Mouse (Mus musculus) spleen, postnatal 36 days (tissue): Measurements from ENCODE around the gene Bahd1.

Experiments used
- DNase-seq, 2 experiments: peaks; one replicate each; pipeline ENCODE4 v3.0.0; 2022; ENCODE audit warnings: low spot score in 2 of 2, mixed read lengths in 1 of 2

Bahd1 gene

DNA sequence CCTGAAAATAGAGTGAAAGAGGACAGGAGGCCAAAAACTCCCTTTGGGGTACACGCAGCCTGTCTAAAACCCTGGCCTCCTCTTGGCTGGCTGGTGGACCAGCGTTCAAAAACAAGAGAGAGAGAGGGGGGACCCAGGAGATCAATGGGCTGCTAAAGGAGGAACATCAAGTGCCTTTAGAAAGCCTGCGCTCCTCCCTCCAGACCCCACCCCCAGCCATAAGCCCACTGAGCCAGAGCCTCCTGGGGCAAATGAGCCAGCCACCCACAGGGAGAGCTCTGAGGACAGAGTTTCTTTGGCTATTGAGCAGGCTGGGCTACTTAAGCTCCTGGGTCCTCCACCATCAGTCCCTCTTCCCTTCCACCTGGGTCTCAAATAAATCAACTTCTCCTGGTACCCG is 1.4 kb upstream of the Bahd1 start:
- DNase-seq = no peak

DNA sequence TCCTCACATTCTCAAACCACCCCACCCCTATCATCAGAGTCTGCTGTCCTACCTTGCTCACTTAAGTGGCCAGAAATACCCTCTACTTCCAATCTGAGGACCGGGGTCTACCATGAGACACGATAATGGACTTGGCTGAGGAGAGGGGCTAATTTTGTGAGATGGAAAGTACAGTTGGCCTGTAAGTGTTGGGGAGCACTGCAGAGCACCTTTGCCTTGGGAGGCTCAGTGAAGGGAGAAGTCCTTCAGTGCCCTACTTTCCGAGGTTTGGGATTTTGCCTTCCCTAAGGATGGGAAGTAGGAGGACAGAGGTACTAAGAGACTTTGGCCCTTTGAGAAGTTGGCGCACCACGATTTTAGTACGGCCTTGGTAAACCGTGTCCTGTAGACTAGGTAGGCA is 871 bp upstream of the Bahd1 start:
- DNase-seq = no peak

DNA sequence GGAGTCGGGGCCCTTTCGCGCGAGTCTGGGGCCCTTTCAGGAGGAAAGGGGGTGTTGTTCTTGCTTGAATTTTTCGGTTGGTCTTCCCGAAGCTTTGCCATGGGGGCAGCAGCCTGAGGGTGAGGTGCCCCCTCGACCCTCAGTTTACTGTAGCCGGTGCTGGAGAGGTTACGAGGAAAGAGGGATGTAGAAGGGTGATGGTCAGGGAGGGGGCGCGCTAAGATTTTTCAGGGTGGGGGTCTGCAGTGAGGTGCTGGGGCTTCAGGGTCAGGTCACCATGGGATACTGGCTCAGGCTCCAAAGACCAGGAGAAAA is 606 bp downstream of the Bahd1 start:
- no peak for DNase-seq

DNA sequence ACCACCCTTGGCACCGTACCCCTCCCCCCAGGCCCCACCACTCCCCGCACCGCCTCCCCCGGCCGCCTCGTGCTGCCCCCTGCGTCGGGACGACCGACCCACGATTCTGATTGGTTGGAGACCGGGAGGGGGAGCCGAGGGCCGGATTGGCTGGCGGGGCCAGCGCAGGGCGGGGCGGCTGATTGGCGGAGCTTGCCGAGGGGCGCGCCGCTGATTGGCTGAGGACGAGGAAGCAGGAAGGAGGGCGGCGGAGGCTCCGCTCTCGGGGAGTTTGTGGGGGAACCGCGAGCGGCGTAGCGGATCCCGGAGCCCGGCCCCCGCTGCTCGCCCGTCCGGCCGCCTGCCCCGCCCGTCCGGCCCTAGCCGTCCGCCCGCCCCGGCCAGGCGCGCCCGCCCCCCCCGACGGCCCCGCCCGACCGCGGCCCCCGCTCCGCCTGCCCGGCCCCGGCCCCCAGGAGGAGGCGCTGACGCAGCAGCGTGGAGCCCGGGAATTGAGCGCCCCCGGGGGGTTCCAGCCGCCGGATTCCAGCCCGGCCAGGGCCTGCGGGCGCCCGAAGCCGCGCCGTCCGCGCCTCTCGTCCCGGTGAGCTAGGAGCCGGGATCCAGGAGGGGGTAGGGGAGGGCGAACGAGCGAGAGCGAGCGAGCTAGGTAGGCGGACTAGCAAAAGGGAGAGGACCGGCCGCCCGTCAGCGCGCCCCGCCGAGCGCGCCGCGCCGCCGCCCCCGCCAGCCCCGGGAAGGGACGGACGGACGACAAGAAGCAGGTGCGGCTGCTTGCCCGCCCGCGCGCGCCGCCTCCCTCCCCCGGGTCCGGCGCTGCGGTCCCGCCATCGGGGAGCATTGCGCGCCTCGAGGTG is 1.2 kb downstream of the Bahd1 start:
- DNase-seq = peak; percentile 97 to 98

DNA sequence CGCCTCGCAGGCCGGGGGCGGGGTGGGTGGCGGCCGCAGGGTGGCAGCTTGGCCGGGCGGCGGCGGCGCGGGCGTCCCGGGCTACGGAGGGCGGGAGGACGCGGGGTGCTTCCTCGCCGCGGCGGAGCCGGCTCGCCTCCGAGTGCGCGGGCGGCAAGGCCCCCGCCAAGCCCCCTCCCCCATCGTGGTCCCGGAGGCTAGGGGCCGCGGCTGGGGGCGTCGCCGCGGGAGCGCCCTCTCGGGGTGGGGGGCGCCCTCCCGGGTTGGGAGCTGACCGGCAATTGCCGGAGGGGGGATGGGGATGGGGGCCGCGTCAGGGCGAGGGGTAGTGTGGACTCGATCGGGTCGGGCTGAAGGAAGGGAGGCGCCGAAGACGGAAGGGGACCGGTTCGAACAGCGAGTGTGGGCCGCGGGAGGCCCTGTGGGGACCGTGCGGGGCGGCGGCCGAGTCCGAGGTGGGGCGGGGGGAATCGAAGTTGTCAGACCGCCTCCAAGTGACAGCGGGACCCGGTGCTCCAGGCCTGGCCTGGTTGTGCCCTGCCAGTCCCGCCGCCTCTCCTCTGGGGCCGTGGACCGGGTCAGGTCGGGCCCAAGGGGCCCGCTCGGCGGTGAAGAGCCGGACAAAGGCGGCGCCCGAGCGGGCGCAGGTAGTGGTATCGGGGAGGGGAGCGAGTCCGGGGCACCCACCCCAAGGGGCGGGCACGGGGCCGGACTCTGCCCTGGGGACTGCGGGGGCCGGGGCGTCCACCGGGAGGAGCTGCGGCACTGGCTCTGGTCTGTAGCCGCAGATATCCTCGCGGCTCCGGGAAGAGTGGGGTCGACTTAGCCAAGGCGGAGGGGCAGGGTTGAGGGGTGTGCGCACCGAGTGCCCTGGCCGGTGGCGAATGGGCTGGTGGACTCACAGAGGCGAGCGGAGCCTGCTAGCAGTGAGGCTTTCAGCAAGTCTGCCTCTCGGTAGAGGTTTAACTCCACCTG is 2.2 kb downstream of the Bahd1 start:
- DNase-seq = peak; percentile 31 to 39

DNA sequence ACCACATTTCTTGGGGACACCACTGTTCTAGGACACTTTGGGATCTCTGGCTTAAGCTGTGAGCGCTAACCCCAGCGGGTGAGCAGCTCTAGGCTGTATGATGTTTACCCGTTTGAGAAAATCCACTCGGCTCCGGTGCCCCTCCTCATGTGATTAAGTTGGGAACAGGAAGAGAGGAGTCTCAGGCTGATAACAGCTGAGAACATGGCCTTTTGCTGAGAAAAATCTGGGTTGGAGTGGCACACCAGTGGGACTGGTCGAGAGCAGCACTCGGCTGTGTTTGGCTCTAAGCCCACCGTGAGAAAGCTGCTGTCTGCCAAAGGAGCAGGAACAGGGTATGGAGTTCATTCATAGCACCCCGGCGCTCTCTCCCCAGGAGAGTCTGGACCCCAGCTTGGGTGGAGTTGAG is 3.2 kb downstream of the Bahd1 start:
- no peak for DNase-seq

DNA sequence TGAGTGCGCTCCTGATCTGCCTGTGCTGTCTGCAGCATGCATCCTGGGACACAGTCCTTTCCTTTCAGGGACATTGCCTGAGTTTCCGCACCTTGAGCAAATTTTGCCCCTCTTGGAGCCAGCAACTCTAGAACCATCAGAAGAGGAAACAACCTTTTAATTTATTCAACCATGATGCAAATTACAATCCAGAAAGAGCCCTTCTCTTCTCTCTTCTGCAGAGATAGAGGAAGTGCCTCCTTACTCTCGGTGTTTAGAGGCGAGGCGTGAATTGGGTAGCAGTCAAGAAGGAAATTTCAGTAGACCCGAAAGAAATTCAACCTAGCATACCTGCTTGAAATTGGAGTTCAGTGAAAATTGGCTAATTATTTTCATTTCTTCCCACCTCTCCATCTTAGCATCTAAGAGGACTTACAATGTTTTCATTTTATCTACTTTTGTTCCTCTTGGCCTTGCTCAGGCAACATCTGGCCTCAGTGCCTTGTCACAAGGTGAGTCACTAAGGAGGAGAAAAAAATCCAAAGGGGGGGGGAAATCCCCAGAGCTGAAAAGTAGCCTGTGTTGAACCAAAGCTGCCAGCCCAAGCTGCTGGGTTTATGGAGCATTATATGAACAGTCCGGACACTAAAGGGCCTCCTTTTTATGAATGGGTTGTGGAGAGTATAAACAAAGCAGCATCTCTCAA is 5.4 kb downstream of the Bahd1 start:
- DNase-seq = peak; percentile 52 to 56

DNA sequence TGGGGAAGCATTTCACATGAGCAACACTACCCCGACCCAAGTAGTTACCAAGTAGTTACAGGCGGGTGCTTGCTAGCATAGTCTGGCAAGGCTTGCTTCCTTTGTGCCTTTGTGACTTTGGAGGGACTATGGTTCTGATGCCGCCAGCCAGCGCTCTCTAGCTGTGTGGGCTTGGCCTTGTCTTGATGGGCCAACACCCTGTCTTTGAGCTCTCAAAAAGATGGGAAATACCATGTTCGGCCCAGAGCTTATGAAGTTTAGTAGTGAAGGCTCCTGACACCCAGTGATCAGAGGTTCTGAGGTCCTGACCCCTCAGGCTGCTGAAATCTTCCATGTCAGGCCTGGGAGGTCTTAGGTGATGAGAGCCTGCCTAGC is 5.9 kb downstream of the Bahd1 start:
- peak in 1 of 2 experiments; percentile 22 for DNase-seq

DNA sequence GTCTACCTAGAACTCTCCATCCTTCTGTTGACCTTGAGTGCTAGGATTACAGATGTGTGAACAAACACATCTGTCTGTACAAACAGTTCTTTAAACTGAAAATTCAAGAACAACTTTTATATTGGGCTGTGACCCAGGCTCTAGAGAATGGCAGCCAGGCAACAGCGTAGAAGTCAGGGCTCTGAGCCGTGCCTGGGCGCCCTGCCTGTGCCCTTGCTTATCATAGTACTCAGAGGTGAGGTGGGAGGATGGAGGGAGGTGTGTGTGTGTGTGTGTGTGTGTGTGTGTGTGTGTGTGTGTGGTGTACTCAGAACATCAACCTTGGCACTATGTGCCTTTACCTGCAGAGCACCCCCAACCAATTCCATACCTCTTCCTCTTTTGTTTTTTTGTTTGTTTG is 7.6 kb downstream of the Bahd1 start:
- DNase-seq = no peak

DNA sequence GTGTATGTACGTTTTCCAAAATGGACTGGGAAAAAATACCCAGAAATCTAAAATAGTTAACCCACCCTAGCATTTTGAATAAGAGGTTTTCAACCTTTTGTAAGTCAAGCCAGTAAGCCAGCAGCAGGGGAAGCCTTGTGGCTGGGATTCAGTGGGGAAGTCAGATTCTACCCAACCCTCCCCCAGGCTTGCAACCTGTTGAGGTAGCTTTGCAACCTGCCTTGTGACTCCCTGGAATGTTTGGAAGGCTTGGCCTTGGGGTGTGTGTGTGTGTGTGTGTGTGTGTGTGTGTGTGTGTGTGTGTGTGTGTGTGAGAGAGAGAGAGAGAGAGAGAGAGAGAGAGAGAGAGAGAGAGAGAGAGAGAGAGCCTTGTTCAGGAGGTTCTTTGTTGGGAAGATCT is 9.0 kb downstream of the Bahd1 start:
- DNase-seq = no peak

DNA sequence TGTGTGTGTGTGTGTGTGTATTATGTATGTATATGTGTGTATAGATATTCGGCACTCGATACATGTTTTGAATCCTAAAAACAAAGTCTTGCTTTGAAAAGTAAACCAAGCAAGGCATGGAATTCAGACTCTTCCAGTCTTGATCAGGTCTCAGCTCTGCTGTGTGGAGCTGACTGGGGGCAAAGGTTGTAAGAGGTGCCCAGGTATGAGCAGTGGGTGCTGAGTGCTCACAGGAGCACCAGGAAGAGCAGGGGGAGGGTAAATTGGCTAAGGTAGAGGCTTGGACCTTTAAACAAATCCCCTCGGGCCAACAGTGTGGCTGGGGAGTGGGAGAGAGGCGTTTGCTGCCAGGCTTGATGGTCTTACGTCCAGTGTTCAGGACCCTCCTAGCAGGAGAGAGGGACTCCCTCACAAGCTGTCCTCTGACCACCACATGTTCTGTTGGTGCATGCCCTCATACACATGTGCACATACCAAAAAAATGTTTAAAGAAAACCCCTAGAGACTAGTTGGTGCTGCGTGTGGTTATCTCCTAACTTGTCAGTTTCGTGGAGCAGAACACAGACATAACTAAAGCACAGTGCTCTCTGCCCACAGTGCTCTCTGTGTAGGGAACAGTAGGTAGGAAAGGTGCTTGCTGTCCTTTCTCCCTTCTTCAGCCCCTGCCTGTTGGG is 10.6 kb downstream of the Bahd1 start:
- no peak for DNase-seq

DNA sequence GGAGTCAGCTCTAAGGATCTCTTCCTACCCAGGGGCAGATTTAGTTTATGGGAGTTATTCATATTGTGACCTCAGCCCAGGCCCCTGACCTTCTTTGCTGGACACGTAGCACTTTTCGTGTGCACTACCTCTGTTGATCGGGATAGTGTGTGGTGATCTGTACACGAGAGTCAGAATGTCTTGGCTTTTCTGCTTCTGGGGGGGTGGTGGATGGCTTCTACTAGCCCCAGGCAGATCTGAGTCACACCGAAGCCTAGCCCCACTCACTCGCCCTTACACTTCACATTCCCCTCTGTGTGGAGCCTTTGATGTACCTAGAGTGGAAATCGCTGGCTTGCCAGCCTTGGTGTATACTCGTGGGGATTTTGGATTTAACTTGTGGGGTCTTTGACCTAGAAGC is 12.5 kb downstream of the Bahd1 start:
- DNase-seq = no peak

DNA sequence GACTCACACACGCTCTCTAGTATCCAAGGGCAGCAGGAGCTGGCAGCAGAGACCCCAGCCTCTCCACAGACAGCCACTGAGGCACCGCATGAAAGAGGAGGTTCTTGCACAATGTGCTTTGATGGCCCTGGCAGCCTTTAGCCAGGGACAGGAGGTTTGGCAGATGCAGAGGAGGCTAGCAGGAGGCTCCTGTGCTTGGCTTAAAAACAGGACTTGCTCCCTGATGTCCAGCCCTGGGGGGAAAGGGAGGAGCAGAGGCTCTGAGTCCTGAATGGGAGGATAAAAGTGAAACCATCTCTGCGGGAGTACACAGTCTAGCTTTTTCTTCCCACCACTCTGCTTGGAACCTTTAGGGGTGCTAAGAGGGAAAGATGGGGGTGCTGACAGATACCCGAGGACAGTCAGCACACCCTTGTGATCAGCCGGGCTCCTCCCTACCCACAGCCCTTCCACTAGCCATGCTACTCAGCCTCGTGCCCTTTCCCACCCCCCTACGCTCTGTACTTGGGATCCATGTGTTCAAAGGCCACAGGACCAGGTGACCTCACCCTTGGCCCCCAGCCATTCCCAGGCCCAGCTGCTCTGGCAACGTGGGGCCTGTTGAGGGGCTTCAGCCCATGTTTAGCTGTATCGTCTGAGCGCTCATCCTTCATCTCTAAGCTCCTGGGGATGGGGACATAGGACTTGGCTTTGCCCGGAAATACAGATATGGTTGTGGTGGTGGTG is 13.5 kb downstream of the Bahd1 start:
- DNase-seq = no peak

DNA sequence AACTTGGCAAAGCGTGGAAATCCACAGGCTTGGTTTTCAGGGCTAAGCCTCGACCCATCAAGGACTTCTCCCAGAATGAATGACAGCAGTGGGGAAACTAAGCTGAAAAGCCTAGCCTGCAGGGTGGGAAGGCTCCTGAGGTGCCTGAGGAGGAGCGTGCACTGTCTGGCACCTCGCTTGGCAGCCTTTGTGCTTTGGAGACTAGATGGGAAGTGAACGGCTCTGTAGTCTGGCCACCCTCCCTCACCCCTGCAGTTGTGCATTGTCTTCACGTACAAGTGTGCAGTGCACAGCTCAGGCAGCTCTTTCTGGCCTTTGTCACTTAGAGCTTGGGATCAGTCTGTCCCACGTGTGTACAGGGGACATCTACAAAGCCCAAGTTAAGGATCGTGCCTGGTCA is 14.5 kb downstream of the Bahd1 start:
- no peak for DNase-seq

DNA sequence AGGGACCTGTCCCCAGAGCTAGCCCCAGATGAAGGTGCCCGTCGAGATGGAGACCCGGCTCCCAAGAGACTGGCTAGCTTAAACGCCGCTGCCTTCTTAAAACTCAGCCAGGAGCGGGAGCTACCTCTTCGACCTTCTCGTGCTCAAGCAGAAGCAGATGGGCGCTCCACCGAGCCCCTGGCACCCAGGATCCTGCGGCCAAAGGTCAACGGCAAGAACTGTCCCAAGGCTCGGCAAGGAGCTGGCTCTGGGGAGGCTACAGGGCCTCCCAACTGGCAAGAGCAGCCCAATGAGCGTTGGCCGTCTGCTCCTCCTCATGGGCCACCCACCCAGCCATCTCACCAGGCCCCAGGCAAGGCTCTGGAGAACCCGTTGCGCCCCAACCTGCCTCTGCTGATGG is 16.3 kb downstream of the Bahd1 start:
- DNase-seq = no peak

DNA sequence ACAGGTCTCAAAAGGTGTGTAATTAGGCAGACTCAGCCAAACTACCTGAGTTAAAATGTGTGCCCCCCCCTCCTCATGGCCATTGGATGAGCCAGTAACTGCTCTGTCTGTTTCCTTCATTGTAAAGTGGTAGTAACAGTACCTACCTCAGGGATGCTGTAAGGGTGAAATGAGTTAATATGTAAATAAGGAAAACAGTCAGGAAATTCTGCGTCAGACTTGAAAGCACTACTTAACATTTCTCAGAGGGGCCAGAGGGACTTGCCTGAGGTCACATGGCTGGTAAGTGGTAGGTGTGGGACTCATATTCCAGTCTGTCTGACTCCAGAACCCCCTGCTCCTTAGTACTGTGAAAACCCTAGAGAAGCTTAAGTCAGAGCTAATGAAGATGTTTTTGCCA is 18.4 kb downstream of the Bahd1 start:
- no peak for DNase-seq

DNA sequence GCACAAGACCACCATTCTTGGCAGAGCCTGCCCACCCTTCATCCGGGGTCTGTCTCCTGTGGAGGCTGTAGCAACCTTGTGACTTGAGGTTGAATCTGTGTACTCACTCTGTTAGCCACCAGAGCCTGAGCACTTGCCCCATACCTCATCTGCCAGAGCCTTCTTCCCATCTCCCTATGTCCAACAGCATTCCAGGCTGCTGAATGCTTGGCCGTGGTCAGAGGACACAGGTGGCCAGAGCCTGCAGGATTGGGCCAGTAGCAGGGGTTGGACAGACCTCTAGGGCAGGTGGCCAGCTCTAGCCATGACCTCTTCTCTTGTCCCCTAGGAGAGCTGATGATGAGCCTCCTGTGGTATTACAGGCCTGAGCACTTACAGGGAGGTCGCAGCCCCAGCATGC is 20.3 kb downstream of the Bahd1 start:
- DNase-seq = no peak

DNA sequence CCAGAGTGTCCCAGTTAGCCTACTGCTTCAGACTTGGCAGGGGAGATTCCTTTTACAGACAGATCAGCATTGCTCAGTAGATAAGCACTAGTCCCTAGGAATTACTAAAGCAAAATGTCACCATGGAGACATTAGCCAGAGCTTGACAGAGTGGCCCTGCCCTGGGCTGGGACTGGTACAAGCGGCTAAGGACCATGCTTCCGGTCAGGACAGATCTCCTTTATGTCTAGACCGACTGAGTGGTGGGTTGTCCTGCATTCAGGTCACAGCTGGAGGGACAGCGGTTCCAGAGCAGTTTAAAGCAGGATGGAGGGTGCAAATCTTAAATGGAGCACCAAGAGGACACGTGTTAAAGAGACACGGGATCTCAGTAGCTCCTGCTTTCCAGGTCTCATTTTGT is 25.8 kb downstream of the Bahd1 start:
- no peak for DNase-seq

DNA sequence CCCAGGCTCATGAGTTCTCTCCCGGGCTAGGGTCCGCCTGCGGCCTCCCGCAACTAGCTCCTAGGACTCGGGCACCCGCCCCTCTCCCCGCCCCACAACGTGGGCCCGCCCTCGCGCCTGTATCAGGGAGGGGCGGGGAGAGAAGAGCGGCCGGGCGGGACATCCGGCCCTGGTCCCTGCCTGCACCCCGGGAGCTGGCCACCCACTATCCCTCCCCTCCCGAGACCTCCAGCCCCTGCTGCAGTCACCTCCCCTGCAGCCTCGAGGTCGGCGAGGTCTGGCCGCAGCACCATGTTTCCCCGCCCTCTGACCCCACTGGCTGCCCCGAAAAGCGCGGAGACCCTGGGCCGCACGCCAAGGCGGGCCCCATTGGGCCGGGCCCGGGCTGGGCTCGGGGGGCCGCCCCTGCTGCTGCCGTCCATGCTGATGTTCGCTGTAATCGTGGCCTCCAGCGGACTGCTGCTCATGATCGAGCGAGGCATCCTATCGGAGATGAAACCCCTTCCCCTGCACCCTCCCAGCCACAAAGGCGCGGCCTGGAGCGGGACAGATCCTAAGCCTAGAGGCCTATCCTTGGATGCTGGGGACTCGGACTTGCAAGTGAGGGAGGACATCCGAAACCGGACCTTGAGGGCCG is 26.3 kb downstream of the Bahd1 start, which contains the start of gene Chst14:
Chst14 (plus strand) TSS at position 136 of the 637 bp plus-strand sequence.
- peak; percentile 79 for DNase-seq

DNA sequence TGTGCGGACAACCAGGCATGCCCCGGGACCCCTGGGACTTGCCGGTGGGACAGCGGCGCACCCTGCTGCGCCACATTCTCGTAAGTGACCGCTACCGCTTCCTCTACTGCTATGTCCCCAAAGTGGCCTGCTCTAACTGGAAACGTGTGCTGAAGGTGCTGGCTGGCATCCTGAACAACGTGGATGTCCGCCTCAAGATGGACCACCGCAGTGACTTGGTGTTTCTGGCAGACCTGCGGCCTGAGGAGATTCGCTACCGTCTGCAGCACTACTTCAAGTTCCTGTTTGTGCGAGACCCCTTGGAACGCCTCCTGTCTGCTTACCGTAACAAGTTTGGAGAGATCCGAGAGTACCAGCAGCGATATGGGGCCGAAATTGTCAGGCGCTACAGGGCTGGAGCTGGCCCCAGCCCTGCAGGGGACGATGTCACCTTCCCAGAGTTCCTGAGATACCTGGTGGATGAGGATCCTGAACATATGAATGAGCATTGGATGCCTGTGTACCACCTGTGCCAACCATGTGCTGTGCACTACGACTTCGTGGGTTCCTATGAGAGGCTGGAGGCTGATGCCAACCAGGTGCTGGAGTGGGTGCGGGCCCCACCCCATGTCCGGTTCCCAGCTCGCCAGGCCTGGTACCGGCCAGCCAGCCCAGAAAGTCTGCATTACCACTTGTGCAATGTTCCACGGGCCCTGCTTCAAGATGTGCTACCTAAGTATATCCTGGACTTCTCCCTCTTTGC is 27.0 kb downstream of the Bahd1 start:
- DNase-seq = no peak
